Comparison of ENCODE assay signal across 9 mouse cellular contexts in the genomic region with DNA sequence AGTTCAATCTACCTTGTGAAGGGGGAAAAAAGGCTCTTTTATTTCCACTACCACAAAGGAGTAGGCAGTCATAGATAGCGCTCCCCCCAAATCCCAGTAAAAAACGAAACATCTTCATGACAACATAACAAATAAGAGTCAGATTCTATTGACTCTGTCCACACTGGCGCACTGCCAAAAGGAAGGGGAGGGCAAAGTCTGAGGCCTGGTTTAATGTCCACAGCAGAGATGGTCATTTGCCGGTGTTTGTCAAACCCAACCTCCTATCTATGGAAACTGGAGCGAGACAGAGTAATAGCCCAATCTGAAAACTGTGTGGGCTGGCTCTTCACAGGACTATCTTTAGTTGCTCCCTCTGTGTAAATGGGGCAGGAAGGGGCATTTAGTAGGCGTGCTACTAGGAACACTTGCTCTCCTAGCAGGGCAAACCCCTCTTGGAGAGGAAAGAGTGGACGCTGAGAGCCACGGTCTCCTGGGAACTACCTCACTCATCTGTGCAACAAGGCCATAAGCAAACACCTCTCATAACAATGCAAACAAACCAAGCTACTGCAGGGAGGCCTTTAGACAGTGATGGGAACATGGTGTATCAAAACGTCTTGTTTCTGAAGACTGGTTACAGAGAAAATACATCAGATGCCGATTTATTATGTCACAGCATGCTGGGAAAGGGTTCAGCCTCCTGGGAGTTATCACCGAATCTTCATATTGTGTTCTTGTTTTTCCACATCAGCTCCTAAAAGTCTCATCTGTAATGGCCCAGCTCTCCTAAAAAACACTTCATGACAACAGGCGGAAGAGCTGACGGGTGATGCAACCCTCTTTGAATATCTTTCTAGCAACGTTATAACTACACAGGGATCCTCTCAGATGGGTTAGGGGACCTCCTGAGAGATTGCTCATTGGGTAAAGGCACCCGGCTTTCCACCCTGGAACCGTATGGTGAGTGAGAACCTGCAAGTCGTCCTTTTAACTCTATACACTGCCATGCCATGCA. TPM values are rescaled to one million over a fixed set of nuclear protein-coding genes. Genes with fewer than 3 reads are reported as not detected.
A peak's percentile ranks its signal among the peaks of the same experiment; 100 is the strongest.
DNase-seq lines count a peak whose midpoint lies in the region; ATAC-seq lines count a peak whose summit lies in the region.
"Had no signal": no experiment of that assay in that cellular context is flagged by ENCODE, and none has a peak within 500 bp of the region (broad histone marks: within the 10 kb centered on the region; RNA-seq: fewer than 3 reads in every experiment).

No protein-coding gene starts in this region.

- H3K27ac ChIP-seq in embryonic facial prominence, embryonic 14.5 days (replicated peaks; ENCODE audit: low read depth, low read length), result no peak overlapping the region
- H3K27ac ChIP-seq in hindbrain, embryonic 11.5 days (ENCODE audit: low read depth, low read length), result peak overlapping the region; percentile 68
- no peak overlapping the region for H3K27ac ChIP-seq in limb, embryonic 12.5 days
- peak overlapping the region; percentile 86 for H3K27ac ChIP-seq in midbrain, embryonic 14.5 days (replicated peaks; ENCODE audit: low read depth, low read length)

- no peak for ATAC-seq in embryonic facial prominence, embryonic 14.5 days (ENCODE audit: low read depth)
- ATAC-seq in hindbrain, embryonic 11.5 days (ENCODE audit: low FRiP score), result no peak
- ATAC-seq in limb, embryonic 12.5 days (ENCODE audit: insufficient number of reproducible peaks, insufficient read depth, low FRiP score, low TSS enrichment, low read depth), result no peak
- ATAC-seq in midbrain, embryonic 14.5 days (ENCODE audit: low FRiP score, low TSS enrichment), result no peak
- no peak for ATAC-seq in megakaryocyte progenitor cell, adult 5-6 weeks (replicated peaks; ENCODE audit: poor library complexity)

- DNase-seq in urinary bladder, postnatal 14 days (ENCODE audit: low spot score), result peak; percentile 80
- no peak for DNase-seq in urinary bladder, postnatal 10 days (ENCODE audit: low spot score)
- no peak for DNase-seq in embryonic facial prominence, embryonic 14.5 days (ENCODE audit: low spot score)
- DNase-seq in hindbrain, embryonic 11.5 days (ENCODE audit: low spot score), result peak; percentile 40
- peak; percentile 49 for DNase-seq in midbrain, embryonic 14.5 days
- DNase-seq in layer of hippocampus, adult 11-12 months (ENCODE audit: low spot score), result no peak

- peak overlapping the region; percentile 79 for H3K9ac ChIP-seq in embryonic facial prominence, embryonic 14.5 days (ENCODE audit: low read depth, low read length)
- H3K9ac ChIP-seq in hindbrain, embryonic 11.5 days (ENCODE audit: low read depth, low read length), result peak overlapping the region; percentile 86
- peak overlapping the region; percentile 73 for H3K9ac ChIP-seq in limb, embryonic 12.5 days (replicated peaks)
- peak overlapping the region; percentile 55 for H3K9ac ChIP-seq in midbrain, embryonic 14.5 days (replicated peaks; ENCODE audit: low read length)

- H3K4me3 ChIP-seq in embryonic facial prominence, embryonic 14.5 days (ENCODE audit: low read depth, low read length), result peak overlapping the region; percentile 92
- H3K4me3 ChIP-seq in hindbrain, embryonic 11.5 days (ENCODE audit: low read depth, low read length), result peak overlapping the region; percentile 80
- peak overlapping the region; percentile 83 for H3K4me3 ChIP-seq in limb, embryonic 12.5 days (replicated peaks)
- H3K4me3 ChIP-seq in midbrain, embryonic 14.5 days (replicated peaks; ENCODE audit: low read depth, low read length), result peak overlapping the region; percentile 60

- no peaks in the 10 kb centered on the region for H3K9me3 ChIP-seq in embryonic facial prominence, embryonic 14.5 days (ENCODE audit: control insufficient read depth, low read length)
- H3K9me3 ChIP-seq in hindbrain, embryonic 11.5 days (ENCODE audit: control insufficient read depth, low read length), result no peaks in the 10 kb centered on the region
- H3K9me3 ChIP-seq in limb, embryonic 12.5 days, result peaks cover 4% of the 10 kb centered on the region; the same call in 1 of the 2 replicates
- H3K9me3 ChIP-seq in midbrain, embryonic 14.5 days (ENCODE audit: control insufficient read depth, low read length), result no peaks in the 10 kb centered on the region

- WGBS in embryonic facial prominence, embryonic 14.5 days, result 42% methylated on average over 17 of the region's 17 CpGs
- WGBS in hindbrain, embryonic 11.5 days, result 47% methylated on average over 17 of the region's 17 CpGs
- 61% methylated on average over 17 of the region's 17 CpGs for WGBS in limb, embryonic 12.5 days
- 30% methylated on average over 17 of the region's 17 CpGs for WGBS in midbrain, embryonic 14.5 days

- H3K4me1 ChIP-seq in embryonic facial prominence, embryonic 14.5 days (ENCODE audit: control insufficient read depth, insufficient read depth, low read length), result peaks cover 41% of the 10 kb centered on the region
- H3K4me1 ChIP-seq in hindbrain, embryonic 11.5 days (replicated peaks; ENCODE audit: control insufficient read depth, insufficient read depth, low read length), result peaks cover 9% of the 10 kb centered on the region
- peaks cover 39% of the 10 kb centered on the region for H3K4me1 ChIP-seq in limb, embryonic 12.5 days (replicated peaks)
- peaks cover 36% of the 10 kb centered on the region for H3K4me1 ChIP-seq in midbrain, embryonic 14.5 days (ENCODE audit: control insufficient read depth, insufficient read depth, low read length)

- H3K36me3 ChIP-seq in embryonic facial prominence, embryonic 14.5 days (ENCODE audit: control insufficient read depth, insufficient read depth, low read length), result no peaks in the 10 kb centered on the region
- H3K36me3 ChIP-seq in hindbrain, embryonic 11.5 days (ENCODE audit: control insufficient read depth, insufficient read depth, low read length), result no peaks in the 10 kb centered on the region
- no peaks in the 10 kb centered on the region; the same call in 1 of the 2 replicates for H3K36me3 ChIP-seq in limb, embryonic 12.5 days
- H3K36me3 ChIP-seq in midbrain, embryonic 14.5 days (ENCODE audit: control insufficient read depth, insufficient read depth, low read length), result no peaks in the 10 kb centered on the region

- H3K4me2 ChIP-seq in embryonic facial prominence, embryonic 14.5 days (ENCODE audit: low read depth, low read length), result peak overlapping the region; percentile 63
- H3K4me2 ChIP-seq in hindbrain, embryonic 11.5 days (replicated peaks; ENCODE audit: low read depth, low read length), result peak overlapping the region; percentile 86
- peak overlapping the region; percentile 72 for H3K4me2 ChIP-seq in limb, embryonic 12.5 days
- peak overlapping the region; percentile 88 for H3K4me2 ChIP-seq in midbrain, embryonic 14.5 days (ENCODE audit: low read length)

- no peaks in the 10 kb centered on the region; the same call in 1 of the 2 replicates for H3K27me3 ChIP-seq in embryonic facial prominence, embryonic 14.5 days (replicated peaks; ENCODE audit: control insufficient read depth, insufficient read depth, low read length)
- no peaks in the 10 kb centered on the region for H3K27me3 ChIP-seq in hindbrain, embryonic 11.5 days (ENCODE audit: control insufficient read depth, insufficient read depth, low read length)
- peaks cover 6% of the 10 kb centered on the region; the same call in 1 of the 2 replicates for H3K27me3 ChIP-seq in limb, embryonic 12.5 days
- no peaks in the 10 kb centered on the region for H3K27me3 ChIP-seq in midbrain, embryonic 14.5 days (ENCODE audit: control insufficient read depth, insufficient read depth, low read length)

RNA-seq across cellular contexts. Expression of gene Cry2, which starts 1.2 kb away (rescaled TPM):
- polyA plus RNA-seq in embryonic facial prominence, embryonic 14.5 days (2014; fragmentation: Nextera tagmentation; extraction: Ambion mirVana), result 26.6 and 27.1 TPM in 2 replicates
- polyA plus RNA-seq in hindbrain, embryonic 11.5 days (2014; fragmentation: Nextera tagmentation; extraction: Ambion mirVana), result 21.5 and 22.1 TPM in 2 replicates
- 27.1 TPM in 2 replicates for polyA plus RNA-seq in limb, embryonic 12.5 days (2016; fragmentation: Nextera tagmentation; extraction: Ambion mirVana)
- polyA plus RNA-seq in midbrain, embryonic 14.5 days (2014; fragmentation: Nextera tagmentation; extraction: Ambion mirVana), result 33.3 and 33.9 TPM in 2 replicates
- 9.0 and 10.1 TPM in 2 replicates for total RNA-seq in megakaryocyte progenitor cell, adult 5-6 weeks (2015)
- 7.4 and 10.9 TPM in 2 replicates for total RNA-seq in megakaryocyte progenitor cell, adult 5-6 weeks (2017)

RNA-seq across cellular contexts. Expression of gene Slc35c1, which starts 27.7 kb away (rescaled TPM):
- polyA plus RNA-seq in embryonic facial prominence, embryonic 14.5 days (2014; fragmentation: Nextera tagmentation; extraction: Ambion mirVana), result 15.7 and 16.0 TPM in 2 replicates
- 8.7 and 9.0 TPM in 2 replicates for polyA plus RNA-seq in hindbrain, embryonic 11.5 days (2014; fragmentation: Nextera tagmentation; extraction: Ambion mirVana)
- 7.2 and 9.1 TPM in 2 replicates for polyA plus RNA-seq in limb, embryonic 12.5 days (2016; fragmentation: Nextera tagmentation; extraction: Ambion mirVana)
- polyA plus RNA-seq in midbrain, embryonic 14.5 days (2014; fragmentation: Nextera tagmentation; extraction: Ambion mirVana), result 8.6 and 11.9 TPM in 2 replicates
- 62.3 and 76.4 TPM in 2 replicates for total RNA-seq in megakaryocyte progenitor cell, adult 5-6 weeks (2015)
- 16.5 and 19.3 TPM in 2 replicates for total RNA-seq in megakaryocyte progenitor cell, adult 5-6 weeks (2017)

RNA-seq across cellular contexts. Expression of gene Mapk8ip1, which starts 31.5 kb away (rescaled TPM):
- 17.6 and 18.1 TPM in 2 replicates for polyA plus RNA-seq in embryonic facial prominence, embryonic 14.5 days (2014; fragmentation: Nextera tagmentation; extraction: Ambion mirVana)
- polyA plus RNA-seq in hindbrain, embryonic 11.5 days (2014; fragmentation: Nextera tagmentation; extraction: Ambion mirVana), result 33.3 and 39.0 TPM in 2 replicates
- 29.4 and 34.8 TPM in 2 replicates for polyA plus RNA-seq in limb, embryonic 12.5 days (2016; fragmentation: Nextera tagmentation; extraction: Ambion mirVana)
- polyA plus RNA-seq in midbrain, embryonic 14.5 days (2014; fragmentation: Nextera tagmentation; extraction: Ambion mirVana), result 62.4 and 117 TPM in 2 replicates
- not detected in 2 replicates for total RNA-seq in megakaryocyte progenitor cell, adult 5-6 weeks (2015)
- total RNA-seq in megakaryocyte progenitor cell, adult 5-6 weeks (2017), result 0.07 TPM in 1 of 2 replicates, not detected in the other
- total RNA-seq: neutrophil, adult 5-6 weeks had no signal

RNA-seq across cellular contexts. Expression of gene 1700029I15Rik, which starts 50.3 kb away (rescaled TPM):
- 2.7 and 3.0 TPM in 2 replicates for polyA plus RNA-seq in embryonic facial prominence, embryonic 14.5 days (2014; fragmentation: Nextera tagmentation; extraction: Ambion mirVana)
- polyA plus RNA-seq in hindbrain, embryonic 11.5 days (2014; fragmentation: Nextera tagmentation; extraction: Ambion mirVana), result 2.4 and 3.3 TPM in 2 replicates
- 3.0 and 3.3 TPM in 2 replicates for polyA plus RNA-seq in limb, embryonic 12.5 days (2016; fragmentation: Nextera tagmentation; extraction: Ambion mirVana)
- 3.9 and 5.6 TPM in 2 replicates for polyA plus RNA-seq in midbrain, embryonic 14.5 days (2014; fragmentation: Nextera tagmentation; extraction: Ambion mirVana)
- 1.6 and 2.1 TPM in 2 replicates for total RNA-seq in megakaryocyte progenitor cell, adult 5-6 weeks (2015)
- total RNA-seq in megakaryocyte progenitor cell, adult 5-6 weeks (2017), result 1.3 and 2.5 TPM in 2 replicates

RNA-seq across cellular contexts. Expression of gene Large2, which starts 57.9 kb away (rescaled TPM):
- polyA plus RNA-seq in embryonic facial prominence, embryonic 14.5 days (2014; fragmentation: Nextera tagmentation; extraction: Ambion mirVana), result 10.7 and 11.1 TPM in 2 replicates
- 4.0 and 4.7 TPM in 2 replicates for polyA plus RNA-seq in hindbrain, embryonic 11.5 days (2014; fragmentation: Nextera tagmentation; extraction: Ambion mirVana)
- polyA plus RNA-seq in limb, embryonic 12.5 days (2016; fragmentation: Nextera tagmentation; extraction: Ambion mirVana), result 10.7 and 13.9 TPM in 2 replicates
- polyA plus RNA-seq in midbrain, embryonic 14.5 days (2014; fragmentation: Nextera tagmentation; extraction: Ambion mirVana), result 1.5 and 1.6 TPM in 2 replicates
- 0.32 and 0.69 TPM in 2 replicates for total RNA-seq in megakaryocyte progenitor cell, adult 5-6 weeks (2015)
- total RNA-seq in megakaryocyte progenitor cell, adult 5-6 weeks (2017), result 0.47 TPM in 1 of 2 replicates, not detected in the other
- total RNA-seq: neutrophil, adult 5-6 weeks had no signal

Comparison
In these comparisons a context has a peak if more than half of its experiments do, and no peak if none do; other contexts are left out.
1. DNase-seq: peak in urinary bladder, postnatal 14 days (single experiment), hindbrain, embryonic 11.5 days (single experiment) and midbrain, embryonic 14.5 days (single experiment); none in urinary bladder, postnatal 10 days (single experiment), embryonic facial prominence, embryonic 14.5 days (single experiment) and layer of hippocampus, adult 11-12 months (single experiment).
2. H3K27ac ChIP-seq: peak in hindbrain, embryonic 11.5 days (single experiment) and midbrain, embryonic 14.5 days (single experiment); none in embryonic facial prominence, embryonic 14.5 days (single experiment) and limb, embryonic 12.5 days (single experiment).
3. Peak in every context shown above with its lines, with median percentiles within 50 percentile points of each other: H3K4me2 ChIP-seq, H3K4me3 ChIP-seq and H3K9ac ChIP-seq.